Mouse (Mus musculus) liver, adult 2 months (tissue): ENCODE data around the gene Spg11. TPM values are rescaled to one million over a fixed set of nuclear protein-coding genes. Genes with fewer than 3 reads are reported as not detected.

Source experiments
- DNase-seq: peaks from one replicate; pipeline ENCODE4 v3.0.0-alpha.2; 2011; ENCODE audit warnings: low read depth, low spot score; ENCODE audit errors: extremely low read depth
- H3K27ac ChIP-seq: fragments of 200-500 bp; replicated peaks from 2 replicates; pipeline ENCODE4 v1.5.1; 2012; ENCODE audit warnings: low read depth, mild to moderate bottlenecking, control low read depth, inconsistent platforms, low read length; ENCODE audit not compliant: insufficient read depth
- H3K27me3 ChIP-seq: fragments of 200-500 bp; 2 replicates; pipeline ENCODE4 v1.6.1; 2012; ENCODE audit warnings: mild to moderate bottlenecking, moderate library complexity, low read length, inconsistent platforms; ENCODE audit not compliant: control insufficient read depth, insufficient read depth
- H3K36me3 ChIP-seq: fragments of 200-500 bp; 2 replicates; pipeline ENCODE4 v1.6.1; 2012; ENCODE audit warnings: low read length, inconsistent platforms; ENCODE audit not compliant: control insufficient read depth, insufficient read depth
- H3K4me1 ChIP-seq: fragments of 200-500 bp; 2 replicates; pipeline ENCODE4 v1.6.1; 2011; ENCODE audit warnings: low read length; ENCODE audit not compliant: control insufficient read depth, insufficient read depth
- H3K4me3 ChIP-seq: fragments of 200-500 bp; 2 replicates; pipeline ENCODE4 v1.5.1; 2011; ENCODE audit warnings: low read depth, mild to moderate bottlenecking, control low read depth, low read length, moderate library complexity; ENCODE audit not compliant: insufficient read depth
- H3K79me2 ChIP-seq: fragments of 200-500 bp; 2 replicates; pipeline ENCODE4 v1.6.1; 2012; ENCODE audit warnings: inconsistent platforms, mild to moderate bottlenecking, low read length, moderate library complexity; ENCODE audit not compliant: control insufficient read depth, insufficient read depth
- H3K9ac ChIP-seq: fragments of 200-500 bp; 2 replicates; pipeline ENCODE4 v1.6.1; 2012; ENCODE audit warnings: low read depth, mild to moderate bottlenecking, control low read depth, inconsistent platforms, low read length
- CTCF ChIP-seq: fragments of 200-500 bp; IDR thresholded peaks from 2 replicates; pipeline ENCODE4 v1.5.1; 2011; ENCODE audit warnings: low read depth, low read length, control low read depth
- POLR2A ChIP-seq: fragments of 200-500 bp; IDR thresholded peaks from 2 replicates; pipeline ENCODE4 v1.6.1; 2011; ENCODE audit warnings: low read length, control low read depth; ENCODE audit not compliant: insufficient read depth; ENCODE audit errors: extremely low read depth
- WGBS: fragments of 180-500 bp; shearing (Covaris S2); methylation state at CpG from one replicate; pipeline ENCODE4 v1.1.7; 2018; 5-methylcytosine and 5-hydroxymethylcytosine counted together
- polyA plus RNA-seq: library from polyadenylated mRNA; depleted of rRNA; stranded (reverse); fragments of >200 nt; gene quantifications from 2 replicates; pipeline ENCODE4 v1.2.3, GENCODE M21; 2012; rRNA removed
- total RNA-seq: library from RNA; depleted of rRNA; stranded (reverse); fragments of >200 nt; gene quantifications from 2 replicates; pipeline ENCODE4 v1.2.3, GENCODE M21; 2014; rRNA removed

The Spg11 gene
- total RNA-seq, result 9.3 and 10.5 TPM in 2 replicates
- 4.0 and 4.3 TPM in 2 replicates for polyA plus RNA-seq

- Histone ChIP-seq H3K36me3 (peaks cover 6% of the 10 kb centered on the region), H3K27me3 (no peaks in the 10 kb centered on the region), H3K27ac (peak within 1 kb of the TSS; percentile 79), H3K9ac (peak within 1 kb of the TSS; percentile 98), H3K4me3 (peak within 1 kb of the TSS; percentile 93), H3K79me2 (peaks cover 5% of the 10 kb centered on the region; the same call in 1 of the 2 replicates), H3K4me1 (peaks cover 4% of the 10 kb centered on the region; the same call in 1 of the 2 replicates)
- TF ChIP-seq POLR2A (peak; percentile 93), CTCF (no peak)
- DNase-seq, result peak; percentile 89
- WGBS, result 1% methylated on average over 47 of the region's 47 CpGs
These were observed at the start of gene Spg11 for GRCm38 (mm10) chr2:122117961-122118958. Gene Spg11 (minus strand): TSS chr2:122118386.

GRCm38 (mm10) chr2:122164293-122164692, 46.1 kb upstream of the Spg11 start:
- 84% methylated on average over 11 of the region's 11 CpGs for WGBS
- 0 out of 2 replicates have a peak overlapping the region, but pooled peaks have one; percentile 22 for H3K9ac ChIP-seq
- H3K36me3 ChIP-seq, result no peaks in the 10 kb centered on the region
- no peaks in the 10 kb centered on the region for H3K27me3 ChIP-seq
- H3K27ac ChIP-seq, result peak overlapping the region; percentile 59
- H3K79me2 ChIP-seq, result no peaks in the 10 kb centered on the region
- H3K4me1 ChIP-seq, result no peaks in the 10 kb centered on the region
- no peak for DNase-seq
- H3K4me3 ChIP-seq, result no peak overlapping the region
- no peak for TF ChIP-seq CTCF
- no peak for TF ChIP-seq POLR2A

GRCm38 (mm10) chr2:122163430-122164195, 45.4 kb upstream of the Spg11 start:
- TF ChIP-seq CTCF (no peak), POLR2A (no peak)
- H3K4me3 ChIP-seq, result no peak overlapping the region
- peaks cover 2% of the 10 kb centered on the region for H3K4me1 ChIP-seq
- no peaks in the 10 kb centered on the region for H3K27me3 ChIP-seq
- WGBS, result 76% methylated on average over 13 of the region's 13 CpGs
- 0 out of 2 replicates have a peak overlapping the region, but pooled peaks have one; percentile 22 for H3K9ac ChIP-seq
- peak overlapping the region; percentile 59 for H3K27ac ChIP-seq
- no peaks in the 10 kb centered on the region for H3K36me3 ChIP-seq
- no peaks in the 10 kb centered on the region for H3K79me2 ChIP-seq
- no peak for DNase-seq

GRCm38 (mm10) chr2:122162529-122162928, 44.3 kb upstream of the Spg11 start:
- Histone ChIP-seq H3K27ac (no peak overlapping the region), H3K79me2 (no peaks in the 10 kb centered on the region), H3K4me3 (no peak overlapping the region), H3K9ac (no peak overlapping the region), H3K4me1 (peaks cover 6% of the 10 kb centered on the region), H3K27me3 (no peaks in the 10 kb centered on the region), H3K36me3 (no peaks in the 10 kb centered on the region)
- TF ChIP-seq CTCF (no peak), POLR2A (no peak)
- DNase-seq, result no peak
- WGBS, result 87% methylated on average over 2 of the region's 2 CpGs

- TF ChIP-seq CTCF (no peak), POLR2A (no peak)
- Histone ChIP-seq H3K79me2 (no peaks in the 10 kb centered on the region), H3K27ac (no peak overlapping the region), H3K9ac (no peak overlapping the region), H3K27me3 (no peaks in the 10 kb centered on the region), H3K4me1 (peaks cover 6% of the 10 kb centered on the region), H3K36me3 (no peaks in the 10 kb centered on the region), H3K4me3 (no peak overlapping the region)
- WGBS, result 71% methylated on average over 4 of the region's 4 CpGs
- no peak for DNase-seq
These were observed 43.4 kb upstream of the Spg11 start for GRCm38 (mm10) chr2:122161542-122161941.
